12 mouse cellular contexts compared by ENCODE assay signal in genomic region chr9:122571001-122571400, GRCm38 (mm10).
DNase-seq lines count a peak whose midpoint lies in the region; ATAC-seq and TF ChIP-seq lines count a peak whose summit lies in the region.
"Had no signal": no experiment of that assay in that cellular context is flagged by ENCODE, and none has a peak within 500 bp of the region (broad histone marks: within the 10 kb centered on the region; RNA-seq: fewer than 3 reads in every experiment).

No protein-coding gene starts in this region.

- peak overlapping the region; percentile 77; the same call in 1 of the 2 replicates for H3K4me3 ChIP-seq in layer of hippocampus, adult 2 months
- H3K4me3 ChIP-seq in forebrain, embryonic 14.5 days (ENCODE audit: low read depth, low read length) = 0 out of 2 replicates have a peak overlapping the region, but pooled peaks have one; percentile 49
- H3K4me3 ChIP-seq in limb, embryonic 13.5 days = 0 out of 2 replicates have a peak overlapping the region, but pooled peaks have one; percentile 56
- peak overlapping the region; percentile 60 for H3K4me3 ChIP-seq in neural tube, embryonic 13.5 days

- no peak for DNase-seq in layer of hippocampus, adult 2 months (ENCODE audit: low spot score in 2 of 2)
- DNase-seq in layer of hippocampus, adult 18-20 months (ENCODE audit: low spot score in 2 of 2) = no peak
- no peak for DNase-seq in forebrain, embryonic 14.5 days (ENCODE audit: low spot score)
- DNase-seq in spleen, postnatal 4 days (ENCODE audit: low spot score in 2 of 2) = no peak
- no peak for DNase-seq in liver
- DNase-seq: cerebellum, adult 9-10 months; spleen, adult 18-20 months had no signal

- H3K27me3 ChIP-seq in forebrain, embryonic 14.5 days (replicated peaks; ENCODE audit: control insufficient read depth, insufficient read depth, low read length) = peaks cover 66% of the 10 kb centered on the region
- peaks cover 96% of the 10 kb centered on the region for H3K27me3 ChIP-seq in limb, embryonic 13.5 days
- peaks cover 90% of the 10 kb centered on the region for H3K27me3 ChIP-seq in neural tube, embryonic 13.5 days

- H3K9ac ChIP-seq in forebrain, embryonic 14.5 days (ENCODE audit: low read length) = no peak overlapping the region
- H3K9ac ChIP-seq in limb, embryonic 13.5 days = no peak overlapping the region
- H3K9ac ChIP-seq in neural tube, embryonic 13.5 days = peak overlapping the region; percentile 81
- H3K9ac ChIP-seq: liver, embryonic 15.5 days had no signal

- peaks cover 10% of the 10 kb centered on the region for H3K4me1 ChIP-seq in forebrain, embryonic 14.5 days (ENCODE audit: control insufficient read depth, insufficient read depth, low read length)
- peaks cover 33% of the 10 kb centered on the region for H3K4me1 ChIP-seq in limb, embryonic 13.5 days
- peaks cover 51% of the 10 kb centered on the region for H3K4me1 ChIP-seq in neural tube, embryonic 13.5 days (replicated peaks)

- under 1% methylated on average over 10 of the region's 10 CpGs for WGBS in forebrain, embryonic 14.5 days
- WGBS in limb, embryonic 13.5 days = 5% methylated on average over 10 of the region's 10 CpGs
- WGBS in neural tube, embryonic 13.5 days = 4% methylated on average over 10 of the region's 10 CpGs

- H3K36me3 ChIP-seq in forebrain, embryonic 14.5 days (ENCODE audit: control insufficient read depth, insufficient read depth, low read length) = no peaks in the 10 kb centered on the region
- H3K36me3 ChIP-seq in limb, embryonic 13.5 days = no peaks in the 10 kb centered on the region
- no peaks in the 10 kb centered on the region for H3K36me3 ChIP-seq in neural tube, embryonic 13.5 days
- H3K36me3 ChIP-seq: G1E; liver, embryonic 15.5 days had no signal

- no peak for ATAC-seq in forebrain, embryonic 14.5 days
- ATAC-seq in limb, embryonic 13.5 days (ENCODE audit: low FRiP score, low read depth) = no peak
- ATAC-seq in neural tube, embryonic 13.5 days (ENCODE audit: low read depth) = no peak
- ATAC-seq in megakaryocyte progenitor cell, adult 5-6 weeks (replicated peaks; ENCODE audit: poor library complexity) = no peak

- peak overlapping the region; percentile 81 for H3K4me2 ChIP-seq in forebrain, embryonic 14.5 days (ENCODE audit: low read length)
- H3K4me2 ChIP-seq in limb, embryonic 13.5 days (replicated peaks) = peak overlapping the region; percentile 92; the same call in 1 of the 2 replicates
- H3K4me2 ChIP-seq in neural tube, embryonic 13.5 days = peak overlapping the region; percentile 71
- H3K4me2 ChIP-seq: liver, embryonic 15.5 days had no signal

- H3K27ac ChIP-seq in layer of hippocampus, adult 2 months = peak overlapping the region; percentile 92
- H3K27ac ChIP-seq in forebrain, embryonic 14.5 days (ENCODE audit: low read depth, low read length) = no peak overlapping the region
- H3K27ac ChIP-seq in limb, embryonic 13.5 days = no peak overlapping the region
- H3K27ac ChIP-seq in neural tube, embryonic 13.5 days (replicated peaks) = peak overlapping the region; percentile 86
- H3K27ac ChIP-seq: liver, embryonic 15.5 days had no signal

- no peak for TF ChIP-seq CTCF in layer of hippocampus, adult 2 months (conservative IDR thresholded peaks at IDR 0.05)

- H3K9me3 ChIP-seq in forebrain, embryonic 14.5 days (replicated peaks; ENCODE audit: control insufficient read depth, low read length) = no peaks in the 10 kb centered on the region
- H3K9me3 ChIP-seq in limb, embryonic 13.5 days = no peaks in the 10 kb centered on the region
- H3K9me3 ChIP-seq in neural tube, embryonic 13.5 days = no peaks in the 10 kb centered on the region
- H3K9me3 ChIP-seq: liver, embryonic 15.5 days had no signal

Comparison
In these comparisons a context has a peak if more than half of its experiments do, and no peak if none do; other contexts are left out.
1. H3K27ac ChIP-seq: peak in layer of hippocampus, adult 2 months (single experiment) and neural tube, embryonic 13.5 days (single experiment); none in forebrain, embryonic 14.5 days (single experiment) and limb, embryonic 13.5 days (single experiment).
2. Peak in every context shown above with its lines, with median percentiles within 50 percentile points of each other: H3K4me3 ChIP-seq and H3K4me2 ChIP-seq.